Mouse (Mus musculus): ENCODE measurements around the gene Kif1bp. TPM values are rescaled to one million over a fixed set of nuclear protein-coding genes. Genes with fewer than 3 reads are reported as not detected.

Kif1bp gene
- polyA plus RNA-seq, 1 experiment from 2014 or later = 31.1 TPM

DNA sequence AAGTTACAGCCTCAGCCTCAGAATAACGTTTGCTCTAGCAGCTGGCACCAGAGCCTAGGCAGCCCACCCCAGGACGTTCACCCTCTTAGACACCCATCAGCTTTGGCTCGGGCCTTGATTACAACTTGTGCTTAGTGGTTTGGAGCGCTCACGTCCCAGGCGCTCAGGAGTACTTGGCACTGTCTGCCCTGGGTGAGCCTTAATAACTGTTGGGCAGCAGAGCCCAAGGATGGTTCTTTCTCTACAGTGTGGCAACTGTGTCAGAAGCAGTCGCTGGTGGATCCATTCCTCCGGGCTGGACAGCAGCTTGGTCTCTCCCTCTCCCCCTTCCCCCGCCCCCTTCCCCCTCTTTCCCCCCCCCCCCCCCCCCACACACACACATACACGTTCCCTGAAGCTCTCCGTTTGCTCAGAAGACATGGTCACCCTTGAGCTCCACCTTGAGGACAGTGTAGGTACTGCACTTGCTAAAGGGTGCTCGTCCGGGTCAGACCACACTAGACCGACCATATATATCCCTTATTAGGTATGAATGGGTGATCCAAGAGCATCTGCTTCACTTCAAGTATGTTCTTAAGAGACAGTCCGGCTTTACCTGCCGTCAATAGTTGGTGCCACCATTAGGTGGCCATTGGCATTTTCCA lies 28.6 kb downstream of the Kif1bp start:
- H3K9me3 ChIP-seq (replicated peaks; ENCODE audit: control insufficient read depth, low read length) = no peaks in the 10 kb centered on the region
- H3K4me3 ChIP-seq (ENCODE audit: low read depth, low read length) = no peak overlapping the region
- no peaks in the 10 kb centered on the region for H3K27me3 ChIP-seq (ENCODE audit: control insufficient read depth, insufficient read depth, low read length)
- H3K9ac ChIP-seq (ENCODE audit: low read depth, low read length) = no peak overlapping the region
- H3K27ac ChIP-seq (ENCODE audit: low read depth, low read length) = no peak overlapping the region
- H3K36me3 ChIP-seq (ENCODE audit: control insufficient read depth, insufficient read depth, low read length) = no peaks in the 10 kb centered on the region
- no peak for ATAC-seq (replicated peaks; ENCODE audit: insufficient number of reproducible peaks, low FRiP score, low TSS enrichment)
- WGBS (ENCODE audit: insufficient replicate concordance) = 27% methylated on average over 14 of the region's 16 CpGs
- no peaks in the 10 kb centered on the region for H3K4me1 ChIP-seq (ENCODE audit: control insufficient read depth, insufficient read depth, low read length)
- no peak overlapping the region for H3K4me2 ChIP-seq

DNA sequence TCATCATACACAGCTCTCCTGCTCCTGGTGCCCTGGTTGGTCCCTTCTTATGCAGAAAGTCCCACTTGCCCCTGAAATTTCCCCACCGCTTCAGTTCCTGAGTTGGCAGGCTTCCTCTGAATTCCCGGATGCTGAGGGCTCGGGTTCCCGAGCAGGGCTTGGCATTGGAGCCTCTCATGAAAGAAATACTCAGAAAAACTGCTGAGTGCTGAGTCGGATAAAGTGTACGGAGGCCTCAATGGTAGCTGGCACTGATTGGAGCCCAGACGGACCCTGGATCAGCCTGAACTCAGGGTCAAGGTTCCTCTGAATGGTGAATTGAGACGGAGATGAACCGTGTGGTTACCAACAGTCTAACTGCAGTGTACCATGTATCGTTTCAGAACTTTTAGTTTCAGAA lies 31.8 kb downstream of the Kif1bp start:
- 82% methylated on average over 10 of the region's 10 CpGs for WGBS (ENCODE audit: insufficient replicate concordance)
- no peak overlapping the region for H3K27ac ChIP-seq (ENCODE audit: low read depth, low read length)
- H3K36me3 ChIP-seq (ENCODE audit: control insufficient read depth, insufficient read depth, low read length) = no peaks in the 10 kb centered on the region
- H3K4me3 ChIP-seq (ENCODE audit: low read depth, low read length) = no peak overlapping the region
- no peak overlapping the region for H3K4me2 ChIP-seq
- ATAC-seq (replicated peaks; ENCODE audit: insufficient number of reproducible peaks, low FRiP score, low TSS enrichment) = no peak
- no peak overlapping the region for H3K9ac ChIP-seq (ENCODE audit: low read depth, low read length)
- H3K4me1 ChIP-seq (ENCODE audit: control insufficient read depth, insufficient read depth, low read length) = 0 out of 2 replicates have a peak, but pooled peaks cover 2% of the 10 kb centered on the region
- H3K27me3 ChIP-seq (ENCODE audit: control insufficient read depth, insufficient read depth, low read length) = no peaks in the 10 kb centered on the region
- H3K9me3 ChIP-seq (replicated peaks; ENCODE audit: control insufficient read depth, low read length) = no peaks in the 10 kb centered on the region

DNA sequence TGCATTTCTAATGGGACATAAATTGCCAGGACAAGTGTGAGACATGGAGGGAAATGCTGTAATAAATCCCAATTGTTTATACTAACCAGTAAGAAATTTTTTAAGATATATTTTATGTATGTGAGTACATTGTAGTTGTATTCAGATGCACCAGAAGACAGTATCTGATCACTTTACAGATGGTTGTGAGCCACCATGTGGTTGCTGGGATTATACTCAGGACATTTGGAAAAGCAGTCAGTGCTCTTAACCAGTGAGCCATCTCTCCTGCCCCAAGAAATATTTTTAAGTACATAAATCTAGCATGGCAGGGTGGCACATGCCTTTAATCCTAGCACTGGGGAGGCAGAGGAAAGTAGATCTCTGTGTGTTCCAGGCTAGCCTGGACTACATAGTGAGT lies 32.5 kb downstream of the Kif1bp start:
- H3K36me3 ChIP-seq (ENCODE audit: control insufficient read depth, insufficient read depth, low read length) = no peaks in the 10 kb centered on the region
- no peak overlapping the region for H3K9ac ChIP-seq (ENCODE audit: low read depth, low read length)
- ATAC-seq (replicated peaks; ENCODE audit: insufficient number of reproducible peaks, low FRiP score, low TSS enrichment) = no peak
- H3K4me1 ChIP-seq (ENCODE audit: control insufficient read depth, insufficient read depth, low read length) = 0 out of 2 replicates have a peak, but pooled peaks cover 2% of the 10 kb centered on the region
- no peaks in the 10 kb centered on the region for H3K27me3 ChIP-seq (ENCODE audit: control insufficient read depth, insufficient read depth, low read length)
- no peak overlapping the region for H3K4me2 ChIP-seq
- H3K9me3 ChIP-seq (replicated peaks; ENCODE audit: control insufficient read depth, low read length) = no peaks in the 10 kb centered on the region
- H3K27ac ChIP-seq (ENCODE audit: low read depth, low read length) = no peak overlapping the region
- H3K4me3 ChIP-seq (ENCODE audit: low read depth, low read length) = no peak overlapping the region

DNA sequence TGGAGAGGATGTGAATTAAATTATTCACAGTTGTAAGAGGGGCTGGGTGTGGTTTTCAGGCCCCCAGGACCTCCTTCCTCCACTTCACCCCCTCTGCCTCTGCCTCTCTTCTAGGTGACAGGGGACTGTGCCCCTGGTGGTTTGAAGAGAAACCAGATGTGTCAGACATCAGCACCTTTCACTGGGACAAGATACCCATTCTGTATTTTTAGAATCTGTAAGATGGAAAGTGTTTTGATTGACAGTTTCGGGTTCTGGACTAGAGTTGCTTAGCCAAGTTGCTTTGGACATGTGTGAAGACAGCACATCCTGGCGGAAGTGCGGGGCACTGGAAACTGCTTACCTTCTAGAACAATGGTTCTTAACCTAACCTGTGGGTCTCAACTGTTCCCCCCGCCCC lies 33.9 kb downstream of the Kif1bp start:
- 76% methylated on average over 4 of the region's 4 CpGs for WGBS (ENCODE audit: insufficient replicate concordance)
- Histone ChIP-seq H3K4me3 (ENCODE audit: low read depth, low read length) (no peak overlapping the region), H3K4me1 (ENCODE audit: control insufficient read depth, insufficient read depth, low read length) (0 out of 2 replicates have a peak, but pooled peaks cover 2% of the 10 kb centered on the region), H3K9me3 (replicated peaks; ENCODE audit: control insufficient read depth, low read length) (no peaks in the 10 kb centered on the region), H3K36me3 (ENCODE audit: control insufficient read depth, insufficient read depth, low read length) (no peaks in the 10 kb centered on the region), H3K27ac (ENCODE audit: low read depth, low read length) (no peak overlapping the region), H3K9ac (ENCODE audit: low read depth, low read length) (no peak overlapping the region), H3K27me3 (ENCODE audit: control insufficient read depth, insufficient read depth, low read length) (no peaks in the 10 kb centered on the region), H3K4me2 (no peak overlapping the region)
- ATAC-seq (replicated peaks; ENCODE audit: insufficient number of reproducible peaks, low FRiP score, low TSS enrichment) = no peak

DNA sequence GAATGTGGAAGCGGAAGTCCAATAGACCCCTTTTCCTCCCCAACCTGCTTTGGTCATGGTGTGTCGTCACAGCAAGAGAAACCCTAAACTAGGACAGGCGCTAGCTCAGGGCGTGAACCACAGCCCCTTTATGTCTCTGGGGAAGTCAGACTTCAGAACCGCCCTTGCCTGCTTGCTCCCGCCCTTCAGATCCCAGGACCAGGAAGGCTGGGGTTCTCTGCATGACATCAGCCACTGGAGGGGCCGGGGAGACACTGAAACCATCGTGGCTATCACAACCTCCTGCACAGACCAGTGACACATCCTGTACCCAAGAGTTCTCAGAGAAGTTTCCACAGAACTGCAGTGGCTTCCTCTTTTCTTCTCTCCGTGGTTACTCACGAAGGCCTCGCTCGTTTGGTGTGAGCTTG lies 34.9 kb downstream of the Kif1bp start:
- H3K4me2 ChIP-seq = no peak overlapping the region
- H3K27ac ChIP-seq (ENCODE audit: low read depth, low read length) = no peak overlapping the region
- no peaks in the 10 kb centered on the region for H3K36me3 ChIP-seq (ENCODE audit: control insufficient read depth, insufficient read depth, low read length)
- no peak overlapping the region for H3K9ac ChIP-seq (ENCODE audit: low read depth, low read length)
- H3K4me3 ChIP-seq (ENCODE audit: low read depth, low read length) = no peak overlapping the region
- ATAC-seq (replicated peaks; ENCODE audit: insufficient number of reproducible peaks, low FRiP score, low TSS enrichment) = no peak
- H3K27me3 ChIP-seq (ENCODE audit: control insufficient read depth, insufficient read depth, low read length) = no peaks in the 10 kb centered on the region
- H3K4me1 ChIP-seq (ENCODE audit: control insufficient read depth, insufficient read depth, low read length) = 0 out of 2 replicates have a peak, but pooled peaks cover 2% of the 10 kb centered on the region
- 68% methylated on average over 12 of the region's 12 CpGs for WGBS (ENCODE audit: insufficient replicate concordance)
- no peaks in the 10 kb centered on the region for H3K9me3 ChIP-seq (replicated peaks; ENCODE audit: control insufficient read depth, low read length)

DNA sequence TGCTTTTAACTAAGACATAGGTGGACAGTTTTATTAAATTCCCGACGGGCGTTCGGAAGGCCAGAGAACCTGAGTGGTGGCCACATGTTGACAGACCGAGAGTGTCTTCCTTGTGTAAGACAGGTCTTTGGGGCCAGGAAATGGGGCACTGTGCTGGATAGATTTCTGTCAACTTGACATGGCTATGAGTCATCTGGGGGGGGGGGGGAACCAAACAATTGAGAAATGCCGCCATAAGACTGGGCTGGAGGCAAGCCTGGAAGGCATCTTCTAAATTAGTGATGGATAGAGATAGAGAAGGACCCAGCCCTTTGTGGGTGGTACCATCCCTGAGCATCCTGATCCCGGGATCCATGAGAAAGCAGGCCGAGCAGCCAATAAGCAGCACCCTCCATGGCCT lies 35.3 kb downstream of the Kif1bp start:
- H3K9me3 ChIP-seq (replicated peaks; ENCODE audit: control insufficient read depth, low read length) = no peaks in the 10 kb centered on the region
- 89% methylated on average over 8 of the region's 8 CpGs for WGBS (ENCODE audit: insufficient replicate concordance)
- H3K4me3 ChIP-seq (ENCODE audit: low read depth, low read length) = no peak overlapping the region
- no peak overlapping the region for H3K4me2 ChIP-seq
- H3K4me1 ChIP-seq (ENCODE audit: control insufficient read depth, insufficient read depth, low read length) = 0 out of 2 replicates have a peak, but pooled peaks cover 2% of the 10 kb centered on the region
- H3K36me3 ChIP-seq (ENCODE audit: control insufficient read depth, insufficient read depth, low read length) = no peaks in the 10 kb centered on the region
- no peak for ATAC-seq (replicated peaks; ENCODE audit: insufficient number of reproducible peaks, low FRiP score, low TSS enrichment)
- H3K27ac ChIP-seq (ENCODE audit: low read depth, low read length) = no peak overlapping the region
- H3K9ac ChIP-seq (ENCODE audit: low read depth, low read length) = no peak overlapping the region
- no peaks in the 10 kb centered on the region for H3K27me3 ChIP-seq (ENCODE audit: control insufficient read depth, insufficient read depth, low read length)

DNA sequence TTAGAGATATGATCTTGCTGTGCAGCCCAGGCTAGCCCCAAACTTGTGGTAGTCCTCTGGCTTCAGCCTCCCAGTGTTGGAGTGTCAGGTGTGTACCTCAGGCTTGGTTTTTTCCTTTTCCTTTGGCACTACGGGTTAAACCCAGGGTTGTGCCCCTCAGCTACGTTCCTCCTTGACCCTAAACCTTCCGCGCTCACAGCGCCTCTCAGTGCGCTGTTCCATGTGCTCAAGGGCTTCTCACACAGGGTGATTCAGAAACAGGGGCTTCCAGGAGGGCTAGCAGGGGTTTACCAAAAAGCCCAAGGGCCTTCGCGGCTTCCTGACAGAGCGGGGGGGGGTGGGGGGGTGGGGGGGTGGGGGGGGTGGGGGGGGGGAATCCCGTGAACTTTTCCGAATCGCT lies 35.8 kb downstream of the Kif1bp start:
- Histone ChIP-seq H3K9ac (ENCODE audit: low read depth, low read length) (no peak overlapping the region), H3K4me3 (ENCODE audit: low read depth, low read length) (no peak overlapping the region), H3K36me3 (ENCODE audit: control insufficient read depth, insufficient read depth, low read length) (no peaks in the 10 kb centered on the region), H3K9me3 (replicated peaks; ENCODE audit: control insufficient read depth, low read length) (no peaks in the 10 kb centered on the region), H3K4me1 (ENCODE audit: control insufficient read depth, insufficient read depth, low read length) (0 out of 2 replicates have a peak, but pooled peaks cover 2% of the 10 kb centered on the region), H3K27ac (ENCODE audit: low read depth, low read length) (no peak overlapping the region), H3K27me3 (ENCODE audit: control insufficient read depth, insufficient read depth, low read length) (no peaks in the 10 kb centered on the region), H3K4me2 (no peak overlapping the region)
- no peak for ATAC-seq (replicated peaks; ENCODE audit: insufficient number of reproducible peaks, low FRiP score, low TSS enrichment)
- WGBS (ENCODE audit: insufficient replicate concordance) = 89% methylated on average over 12 of the region's 12 CpGs

DNA sequence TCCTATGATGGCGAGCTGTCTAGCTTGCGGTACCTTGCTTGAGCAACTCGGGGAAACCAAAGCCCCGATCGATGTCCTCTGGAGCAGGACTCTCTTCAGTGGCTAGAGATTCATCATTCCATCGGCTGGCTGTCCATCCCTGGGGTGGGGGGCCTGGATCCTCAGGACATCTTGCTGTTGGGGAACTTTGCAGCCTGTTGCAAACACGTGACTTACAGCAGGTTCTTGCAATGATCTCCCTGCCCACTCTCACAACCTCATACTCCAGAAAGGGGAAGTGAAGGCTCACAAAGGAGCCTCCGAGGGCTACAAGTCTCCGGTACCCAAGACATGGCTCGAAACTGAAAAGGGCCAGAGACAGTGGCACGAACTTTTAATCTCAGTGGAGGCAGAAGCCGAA lies 36.8 kb downstream of the Kif1bp start:
- H3K9ac ChIP-seq (ENCODE audit: low read depth, low read length) = no peak overlapping the region
- no peak overlapping the region for H3K4me2 ChIP-seq
- no peaks in the 10 kb centered on the region for H3K36me3 ChIP-seq (ENCODE audit: control insufficient read depth, insufficient read depth, low read length)
- H3K9me3 ChIP-seq (replicated peaks; ENCODE audit: control insufficient read depth, low read length) = no peaks in the 10 kb centered on the region
- 0 out of 2 replicates have a peak, but pooled peaks cover 2% of the 10 kb centered on the region for H3K4me1 ChIP-seq (ENCODE audit: control insufficient read depth, insufficient read depth, low read length)
- no peak for ATAC-seq (replicated peaks; ENCODE audit: insufficient number of reproducible peaks, low FRiP score, low TSS enrichment)
- H3K4me3 ChIP-seq (ENCODE audit: low read depth, low read length) = no peak overlapping the region
- WGBS (ENCODE audit: insufficient replicate concordance) = 88% methylated on average over 12 of the region's 12 CpGs
- H3K27ac ChIP-seq (ENCODE audit: low read depth, low read length) = no peak overlapping the region
- H3K27me3 ChIP-seq (ENCODE audit: control insufficient read depth, insufficient read depth, low read length) = no peaks in the 10 kb centered on the region

DNA sequence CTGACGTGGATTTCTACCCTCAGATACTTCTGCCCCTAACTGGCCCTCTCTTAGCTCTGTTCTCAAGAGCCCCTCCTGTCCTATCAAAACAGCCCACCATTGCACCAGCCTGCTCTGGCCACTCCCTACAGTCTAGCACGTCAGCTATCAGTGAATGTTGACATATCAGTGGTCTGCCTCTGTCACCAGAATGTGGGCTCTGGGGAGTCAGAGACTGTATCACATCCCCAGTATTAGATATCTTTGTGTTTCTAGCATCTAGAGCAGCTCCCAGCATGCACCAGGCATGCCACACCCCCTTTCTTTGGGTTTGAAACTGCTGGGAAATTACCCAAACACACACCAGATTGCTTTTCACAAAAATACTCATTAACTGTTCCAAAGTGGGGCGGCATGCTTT lies 37.5 kb downstream of the Kif1bp start:
- Histone ChIP-seq H3K27ac (ENCODE audit: low read depth, low read length) (no peak overlapping the region), H3K4me1 (ENCODE audit: control insufficient read depth, insufficient read depth, low read length) (0 out of 2 replicates have a peak, but pooled peaks cover 2% of the 10 kb centered on the region), H3K4me3 (ENCODE audit: low read depth, low read length) (no peak overlapping the region), H3K9ac (ENCODE audit: low read depth, low read length) (no peak overlapping the region), H3K9me3 (replicated peaks; ENCODE audit: control insufficient read depth, low read length) (no peaks in the 10 kb centered on the region), H3K36me3 (ENCODE audit: control insufficient read depth, insufficient read depth, low read length) (no peaks in the 10 kb centered on the region), H3K27me3 (ENCODE audit: control insufficient read depth, insufficient read depth, low read length) (peaks cover 2% of the 10 kb centered on the region; the same call in 1 of the 2 replicates), H3K4me2 (no peak overlapping the region)
- WGBS (ENCODE audit: insufficient replicate concordance) = 41% methylated on average over 3 of the region's 3 CpGs
- no peak for ATAC-seq (replicated peaks; ENCODE audit: insufficient number of reproducible peaks, low FRiP score, low TSS enrichment)

All from heart, embryonic 11.5 days (tissue).